Mouse (Mus musculus) kidney, embryonic 16.5 days (tissue): ENCODE data around the gene Ripk4. TPM values are rescaled to one million over a fixed set of nuclear protein-coding genes. Genes with fewer than 3 reads are reported as not detected.

ENCODE experiments used
- ATAC-seq: fragments of 200-750 bp; cut with Nextera tagmentation; 2 replicates; pipeline ENCODE4 v1.8.0; 2017; ENCODE audit warnings: moderate TSS enrichment; ENCODE audit not compliant: low FRiP score, low TSS enrichment
- H3K27ac ChIP-seq: fragments of 300-500 bp; sonication (generic); 2 replicates; pipeline ENCODE4 v1.5.1; 2014; ENCODE audit warnings: low read length
- H3K27me3 ChIP-seq: fragments of 300-500 bp; sonication (generic); 2 replicates; pipeline ENCODE4 v1.6.1; 2014; ENCODE audit warnings: low read length, control low read depth, mixed read lengths; ENCODE audit not compliant: insufficient read depth
- H3K36me3 ChIP-seq: fragments of 300-500 bp; sonication (generic); 2 replicates; pipeline ENCODE4 v1.6.1; 2014; ENCODE audit warnings: low read length, control low read depth, mixed read lengths; ENCODE audit not compliant: insufficient read depth
- H3K4me1 ChIP-seq: fragments of 300-500 bp; sonication (generic); 2 replicates; pipeline ENCODE4 v1.6.1; 2014; ENCODE audit warnings: low read length, control low read depth, mixed read lengths; ENCODE audit not compliant: insufficient read depth
- H3K4me2 ChIP-seq: fragments of 300-500 bp; sonication (generic); replicated peaks from 2 replicates; pipeline ENCODE4 v1.6.1; 2014; ENCODE audit warnings: low read depth, low read length
- H3K4me3 ChIP-seq: fragments of 300-500 bp; sonication (generic); 2 replicates; pipeline ENCODE4 v1.5.1; 2014; ENCODE audit warnings: mild to moderate bottlenecking, low read length
- H3K9ac ChIP-seq: fragments of 300-500 bp; sonication (generic); replicated peaks from 2 replicates; pipeline ENCODE4 v1.6.1; 2014; ENCODE audit warnings: low read length
- H3K9me3 ChIP-seq: fragments of 300-500 bp; sonication (generic); 2 replicates; pipeline ENCODE4 v1.6.1; 2016; ENCODE audit warnings: low read length, control low read depth
- WGBS: fragments of 180-500 bp; shearing (Covaris S2); extraction: QIAGEN DNeasy Blood & Tissue Kit; methylation state at CpG from one replicate; pipeline ENCODE4 v1.1.7; 2014; 5-methylcytosine and 5-hydroxymethylcytosine counted together
- polyA plus RNA-seq: library from polyadenylated mRNA; unstranded; fragments of >200 nt; fragmentation: Nextera tagmentation; extraction: Ambion mirVana; gene quantifications from 2 replicates; pipeline ENCODE4 v1.2.1, GENCODE M21; 2015

Gene Ripk4
- polyA plus RNA-seq, 1 experiment from 2014 or later, result 12.1 TPM

- no peak for ATAC-seq
- 67% methylated on average over 1 of the region's 1 CpGs for WGBS
- Histone ChIP-seq H3K9ac (no peak overlapping the region), H3K4me2 (no peak overlapping the region), H3K9me3 (no peaks in the 10 kb centered on the region), H3K27me3 (no peaks in the 10 kb centered on the region), H3K4me3 (no peak overlapping the region), H3K4me1 (no peaks in the 10 kb centered on the region), H3K36me3 (no peaks in the 10 kb centered on the region), H3K27ac (no peak overlapping the region)
Observed at GRCm38 (mm10) chr16:97701871-97702270, 61.7 kb downstream of the Ripk4 start.

- Histone ChIP-seq H3K4me3 (no peak overlapping the region), H3K4me2 (no peak overlapping the region), H3K4me1 (no peaks in the 10 kb centered on the region), H3K27me3 (no peaks in the 10 kb centered on the region), H3K9ac (no peak overlapping the region), H3K27ac (no peak overlapping the region), H3K36me3 (no peaks in the 10 kb centered on the region), H3K9me3 (no peaks in the 10 kb centered on the region)
- WGBS, result 27% methylated on average over 1 of the region's 1 CpGs
- ATAC-seq, result no peak
Observed at GRCm38 (mm10) chr16:97697769-97698168, 65.8 kb downstream of the Ripk4 start.

- no peak for ATAC-seq
- no peaks in the 10 kb centered on the region for H3K4me1 ChIP-seq
- no peaks in the 10 kb centered on the region for H3K27me3 ChIP-seq
- no peak overlapping the region for H3K4me3 ChIP-seq
- no peak overlapping the region for H3K9ac ChIP-seq
- no peaks in the 10 kb centered on the region for H3K36me3 ChIP-seq
- H3K9me3 ChIP-seq, result no peaks in the 10 kb centered on the region
- no peak overlapping the region for H3K27ac ChIP-seq
- 62% methylated on average over 4 of the region's 4 CpGs for WGBS
- H3K4me2 ChIP-seq, result no peak overlapping the region
Observed at GRCm38 (mm10) chr16:97695709-97696108, 67.9 kb downstream of the Ripk4 start.

Other genes starting within 250 kb of the Ripk4 start
- not detected in 2 replicates for gene Fam3b, start 249.0 kb downstream of the Ripk4 start, polyA plus RNA-seq
- gene Tmprss2, start 152.6 kb downstream of the Ripk4 start, polyA plus RNA-seq, result 51.3 and 58.8 TPM in 2 replicates
- 11.8 and 11.9 TPM in 2 replicates for gene Prdm15, start 88.1 kb upstream of the Ripk4 start, polyA plus RNA-seq
- 16.7 and 18.1 TPM in 2 replicates for gene C2cd2, start 198.8 kb upstream of the Ripk4 start, polyA plus RNA-seq
- 14.0 and 15.0 TPM in 2 replicates for gene Zbtb21, start 198.8 kb upstream of the Ripk4 start, polyA plus RNA-seq
- 28.2 and 28.5 TPM in 2 replicates for gene B230307C23Rik, start 233.5 kb upstream of the Ripk4 start, polyA plus RNA-seq